Mouse (Mus musculus) embryonic facial prominence, embryonic 14.5 days (tissue): Measurements from ENCODE around the gene Tnr. TPM values are rescaled to one million over a fixed set of nuclear protein-coding genes. Genes with fewer than 3 reads are reported as not detected.
A peak's percentile ranks its signal among the peaks of the same experiment; 100 is the strongest.

Experiments used
- ATAC-seq: fragments of 200-750 bp; cut with Nextera tagmentation; 2 replicates; pipeline ENCODE4 v1.8.0; 2017; ENCODE audit warnings: low read depth, moderate number of reproducible peaks, moderate TSS enrichment
- DNase-seq: peaks from one replicate; pipeline ENCODE4 v3.0.0-alpha.2; 2015; ENCODE audit warnings: low spot score
- H3K27ac ChIP-seq: fragments of 300-500 bp; sonication (generic); replicated peaks from 2 replicates; pipeline ENCODE4 v1.5.1; 2014; ENCODE audit warnings: low read depth, mild to moderate bottlenecking, low read length, moderate library complexity
- H3K27me3 ChIP-seq: fragments of 300-500 bp; sonication (generic); replicated peaks from 2 replicates; pipeline ENCODE4 v1.6.1; 2014; ENCODE audit warnings: low read length; ENCODE audit not compliant: control insufficient read depth, insufficient read depth
- H3K36me3 ChIP-seq: fragments of 300-500 bp; sonication (generic); 2 replicates; pipeline ENCODE4 v1.6.1; 2014; ENCODE audit warnings: low read length, mixed read lengths; ENCODE audit not compliant: control insufficient read depth, insufficient read depth
- H3K4me1 ChIP-seq: fragments of 300-500 bp; sonication (generic); 2 replicates; pipeline ENCODE4 v1.6.1; 2014; ENCODE audit warnings: antibody characterized with exemption, low read length; ENCODE audit not compliant: control insufficient read depth, insufficient read depth
- H3K4me2 ChIP-seq: fragments of 300-500 bp; sonication (generic); 2 replicates; pipeline ENCODE4 v1.6.1; 2014; ENCODE audit warnings: low read depth, mild to moderate bottlenecking, low read length, moderate library complexity, mixed read lengths
- H3K4me3 ChIP-seq: fragments of 300-500 bp; sonication (generic); 2 replicates; pipeline ENCODE4 v1.5.1; 2014; ENCODE audit warnings: low read depth, mild to moderate bottlenecking, low read length
- H3K9ac ChIP-seq: fragments of 300-500 bp; sonication (generic); 2 replicates; pipeline ENCODE4 v1.6.1; 2014; ENCODE audit warnings: low read depth, mild to moderate bottlenecking, low read length, moderate library complexity, mixed read lengths
- H3K9me3 ChIP-seq: fragments of 300-500 bp; sonication (generic); 2 replicates; pipeline ENCODE4 v1.6.1; 2016; ENCODE audit warnings: low read length; ENCODE audit not compliant: control insufficient read depth
- WGBS: fragments of 180-500 bp; shearing (Covaris S2); extraction: QIAGEN DNeasy Blood & Tissue Kit; methylation state at CpG from one replicate; pipeline ENCODE4 v1.1.7; 2014; 5-methylcytosine and 5-hydroxymethylcytosine counted together
- polyA plus RNA-seq: library from polyadenylated mRNA; unstranded; fragments of >200 nt; fragmentation: Nextera tagmentation; extraction: Ambion mirVana; gene quantifications from 2 replicates; pipeline ENCODE4 v1.2.1, GENCODE M21; 2014

Gene Tnr
- polyA plus RNA-seq, 1 experiment from 2014 or later: 0.11 TPM

DNA sequence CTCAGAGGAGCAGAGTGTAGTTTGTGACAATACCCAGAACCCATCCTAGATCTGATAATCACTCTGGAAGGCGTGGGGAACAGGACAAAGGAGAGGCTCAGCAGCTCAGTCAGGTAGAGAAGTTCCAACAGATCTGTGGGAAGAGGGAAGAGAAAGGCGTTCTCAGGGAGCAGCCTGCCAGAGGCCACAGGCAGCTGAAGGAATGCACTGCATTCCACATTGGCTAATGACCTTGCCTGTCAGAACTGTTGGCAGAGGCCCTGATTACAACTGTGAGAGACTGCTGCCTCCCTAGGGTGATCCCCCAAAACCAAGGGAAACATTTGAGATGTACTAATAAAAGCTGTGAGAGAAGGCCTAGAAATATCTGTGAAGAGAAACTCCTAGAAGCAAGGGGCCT, 454.2 kb downstream of the Tnr start:
- no peak for ATAC-seq

DNA sequence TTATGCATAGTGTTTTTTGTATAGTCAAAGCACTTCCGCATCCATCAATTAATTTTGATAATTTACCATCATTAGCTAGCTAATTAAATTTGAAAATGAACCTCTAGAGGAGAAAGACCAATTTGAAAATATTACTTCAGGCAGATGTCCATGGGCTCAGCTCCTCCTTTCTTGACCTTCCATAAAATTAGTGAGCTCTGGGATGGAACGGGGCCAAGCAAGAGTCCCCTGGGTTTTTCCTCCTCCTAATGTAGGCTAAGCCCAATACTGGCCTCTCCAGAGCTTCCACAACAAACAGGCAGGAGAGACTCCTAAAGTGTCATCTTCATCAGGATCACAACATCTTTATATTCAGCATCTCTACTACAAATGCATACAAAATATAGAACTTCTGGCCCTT, 455.5 kb downstream of the Tnr start:
- Histone ChIP-seq H3K4me1 (no peaks in the 10 kb centered on the region), H3K27ac (no peak overlapping the region), H3K4me2 (no peak overlapping the region), H3K4me3 (no peak overlapping the region), H3K9ac (no peak overlapping the region), H3K27me3 (no peaks in the 10 kb centered on the region), H3K36me3 (no peaks in the 10 kb centered on the region), H3K9me3 (no peaks in the 10 kb centered on the region)
- WGBS: 87% methylated on average over 2 of the region's 2 CpGs
- ATAC-seq: no peak
- DNase-seq: no peak

More for the DNA sequence above, 454.2 kb downstream of the Tnr start:
- no peak overlapping the region for H3K4me2 ChIP-seq
- no peaks in the 10 kb centered on the region for H3K9me3 ChIP-seq
- WGBS: 43% methylated on average over 2 of the region's 2 CpGs
- H3K36me3 ChIP-seq: no peaks in the 10 kb centered on the region
- no peak overlapping the region for H3K27ac ChIP-seq
- no peak overlapping the region for H3K9ac ChIP-seq
- no peaks in the 10 kb centered on the region for H3K4me1 ChIP-seq
- H3K4me3 ChIP-seq: no peak overlapping the region
- DNase-seq: peak; percentile 48
- no peaks in the 10 kb centered on the region for H3K27me3 ChIP-seq

DNA sequence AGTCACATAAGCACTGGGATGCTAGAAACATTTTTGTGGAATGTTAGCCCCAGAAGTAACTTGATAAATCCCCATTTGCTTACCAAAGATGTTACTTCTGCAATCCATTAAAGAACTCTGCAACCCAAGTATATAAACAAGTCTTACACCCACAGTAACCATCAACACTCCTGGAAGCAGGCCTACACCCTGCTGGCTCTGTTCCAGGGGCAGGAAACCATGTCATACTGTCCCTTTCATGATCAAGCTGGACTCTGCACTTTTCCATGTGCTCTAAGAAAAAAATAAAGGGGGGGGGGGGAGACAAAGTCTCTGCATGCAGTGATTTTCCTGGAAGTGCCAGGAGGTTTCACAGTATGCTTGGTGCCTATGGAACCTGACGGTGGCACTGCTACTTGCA, 456.8 kb downstream of the Tnr start:
- 81% methylated on average over 1 of the region's 1 CpGs for WGBS
- H3K4me3 ChIP-seq: no peak overlapping the region
- no peak overlapping the region for H3K4me2 ChIP-seq
- H3K9me3 ChIP-seq: no peaks in the 10 kb centered on the region
- H3K4me1 ChIP-seq: no peaks in the 10 kb centered on the region
- ATAC-seq: no peak
- H3K27ac ChIP-seq: no peak overlapping the region
- no peak for DNase-seq
- no peaks in the 10 kb centered on the region for H3K27me3 ChIP-seq
- no peak overlapping the region for H3K9ac ChIP-seq
- no peaks in the 10 kb centered on the region for H3K36me3 ChIP-seq
